Mouse (Mus musculus) mature B cell (primary cell): ENCODE results near the gene Ugt1a9.

Experiments
- in situ Hi-C: fragments of 300-500 bp; cut with MboI; formaldehyde crosslinking; loops from 2 replicates; pipeline ENCODE4 v1.14.3; 2019

Gene Ugt1a9

GRCm38 (mm10) chr1:88186325-88186935, 115.8 kb downstream of the Ugt1a9 start:
- in situ Hi-C loops: no loop called here

DNA sequence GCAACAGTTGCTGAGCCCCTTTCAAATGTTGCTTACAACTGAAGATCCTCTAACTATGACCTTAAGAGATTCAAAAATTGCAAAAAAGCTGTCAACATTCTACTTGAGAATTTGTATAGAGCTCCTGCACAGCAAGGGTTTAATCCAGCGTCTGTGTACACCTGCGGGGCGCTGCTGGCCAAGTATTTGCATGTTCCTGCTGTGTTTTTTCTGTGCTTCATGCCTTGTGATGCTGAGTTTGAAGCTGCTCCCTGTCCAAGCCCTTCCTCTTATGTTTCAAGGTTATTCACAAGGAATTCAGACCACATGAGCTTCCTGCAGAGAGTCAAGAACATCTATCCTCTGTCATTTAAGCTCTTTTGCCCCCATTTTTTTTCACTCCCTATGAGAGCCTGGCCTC, 121.5 kb downstream of the Ugt1a9 start:
- in situ Hi-C loops: no loop called here

- in situ Hi-C loops: no loop called here
Observed at GRCm38 (mm10) chr1:88195687-88196086, 125.1 kb downstream of the Ugt1a9 start.

DNA sequence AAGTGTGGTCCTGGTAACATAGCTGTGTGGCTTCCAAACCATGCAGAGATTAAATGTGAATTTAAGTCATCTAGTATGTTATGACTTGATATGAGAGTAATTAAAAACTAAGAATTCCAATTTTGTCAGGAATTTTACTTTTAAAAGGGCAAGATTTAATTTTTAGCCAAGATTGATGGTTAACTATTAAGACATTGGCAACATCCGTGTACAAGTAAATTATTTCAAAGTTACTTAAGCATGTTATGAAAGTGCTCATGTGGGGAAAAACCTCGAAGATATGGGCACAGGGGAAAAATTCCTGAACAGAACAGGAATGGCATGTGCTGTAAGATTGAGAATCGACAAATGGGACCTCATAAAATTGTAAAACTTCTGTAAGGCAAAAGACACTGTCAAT, 126.8 kb downstream of the Ugt1a9 start:
- in situ Hi-C loops: no loop called here

DNA sequence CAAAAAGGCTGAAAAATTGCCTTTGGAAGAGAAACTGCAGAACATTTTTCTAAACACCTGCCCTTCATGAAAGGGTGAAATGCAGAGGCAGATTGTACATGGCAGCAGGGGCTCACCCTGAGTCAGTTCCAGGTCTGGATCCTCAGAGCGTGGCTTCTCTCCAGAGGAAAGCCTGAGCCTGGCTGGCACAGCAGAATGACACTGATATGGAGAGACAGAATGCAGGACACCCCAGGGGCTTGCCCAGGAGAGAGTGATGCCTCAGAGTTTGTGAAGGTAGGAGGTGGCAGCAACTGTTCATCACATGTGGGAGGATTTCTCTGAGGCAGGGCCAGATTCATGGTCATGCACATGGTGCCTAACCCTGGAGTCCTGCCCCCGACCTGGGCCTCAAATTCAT, 129.4 kb downstream of the Ugt1a9 start:
- in situ Hi-C loops: no loop called here

DNA sequence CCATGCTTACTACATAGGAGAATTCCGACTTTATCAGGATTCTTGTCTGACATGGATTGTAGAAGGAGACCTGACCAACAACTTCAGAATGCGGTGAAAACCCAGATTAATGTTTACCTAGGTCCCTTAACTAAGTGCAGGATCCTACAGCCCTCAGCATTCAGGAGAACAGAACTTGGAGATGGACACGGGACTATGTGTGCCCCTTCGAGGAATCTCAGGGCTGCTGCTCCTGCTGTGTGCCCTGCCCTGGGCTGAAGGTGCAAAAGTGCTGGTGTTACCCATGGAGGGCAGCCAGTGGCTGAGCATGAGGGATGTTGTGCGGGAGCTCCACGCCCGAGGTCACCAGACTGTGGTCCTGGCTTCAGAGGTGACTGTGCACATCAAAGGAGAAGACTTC, 129.9 kb downstream of the Ugt1a9 start, which contains the start of gene Ugt1a2:
Gene Ugt1a2, plus strand, starts transcription at position 146 of the 400 bp plus-strand sequence.
- in situ Hi-C loops: no loop called here

- in situ Hi-C loops: no loop called here
Observed at GRCm38 (mm10) chr1:88205294-88205922, 134.8 kb downstream of the Ugt1a9 start, which contains the start of gene Dnajb3. Gene Dnajb3, minus strand, starts transcription at chr1:88205782.

GRCm38 (mm10) chr1:88206843-88207479, 136.4 kb downstream of the Ugt1a9 start:
- in situ Hi-C loops: no loop called here

DNA sequence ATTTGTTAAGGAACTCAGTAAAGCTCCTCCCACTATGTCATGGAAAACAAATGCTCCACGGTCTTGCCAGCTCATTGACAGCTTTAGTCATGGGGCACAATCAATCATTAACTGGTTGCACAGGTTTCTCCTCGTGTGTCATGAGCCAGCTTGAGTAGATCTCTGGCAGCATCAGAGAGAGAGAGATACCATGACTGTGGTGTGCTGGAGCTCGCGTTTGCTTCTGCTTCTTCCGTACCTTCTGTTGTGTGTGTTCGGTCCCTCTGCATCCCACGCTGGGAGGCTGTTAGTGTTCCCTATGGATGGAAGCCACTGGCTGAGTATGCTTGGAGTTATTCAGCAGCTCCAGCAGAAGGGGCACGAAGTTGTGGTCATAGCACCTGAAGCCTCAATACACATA, 141.2 kb downstream of the Ugt1a9 start, which contains the start of gene Ugt1a1:
Gene Ugt1a1, plus strand, starts transcription at position 148 of the 400 bp plus-strand sequence.
- in situ Hi-C loops: no loop called here

GRCm38 (mm10) chr1:88212341-88213045, 141.9 kb downstream of the Ugt1a9 start:
- in situ Hi-C loops: no loop called here

- in situ Hi-C loops: no loop called here
Observed at GRCm38 (mm10) chr1:88213061-88213460, 142.5 kb downstream of the Ugt1a9 start.

GRCm38 (mm10) chr1:88213766-88214461, 143.3 kb downstream of the Ugt1a9 start:
- in situ Hi-C loops: no loop called here

- in situ Hi-C loops: no loop called here
Observed at GRCm38 (mm10) chr1:88214462-88214952, 143.9 kb downstream of the Ugt1a9 start.

DNA sequence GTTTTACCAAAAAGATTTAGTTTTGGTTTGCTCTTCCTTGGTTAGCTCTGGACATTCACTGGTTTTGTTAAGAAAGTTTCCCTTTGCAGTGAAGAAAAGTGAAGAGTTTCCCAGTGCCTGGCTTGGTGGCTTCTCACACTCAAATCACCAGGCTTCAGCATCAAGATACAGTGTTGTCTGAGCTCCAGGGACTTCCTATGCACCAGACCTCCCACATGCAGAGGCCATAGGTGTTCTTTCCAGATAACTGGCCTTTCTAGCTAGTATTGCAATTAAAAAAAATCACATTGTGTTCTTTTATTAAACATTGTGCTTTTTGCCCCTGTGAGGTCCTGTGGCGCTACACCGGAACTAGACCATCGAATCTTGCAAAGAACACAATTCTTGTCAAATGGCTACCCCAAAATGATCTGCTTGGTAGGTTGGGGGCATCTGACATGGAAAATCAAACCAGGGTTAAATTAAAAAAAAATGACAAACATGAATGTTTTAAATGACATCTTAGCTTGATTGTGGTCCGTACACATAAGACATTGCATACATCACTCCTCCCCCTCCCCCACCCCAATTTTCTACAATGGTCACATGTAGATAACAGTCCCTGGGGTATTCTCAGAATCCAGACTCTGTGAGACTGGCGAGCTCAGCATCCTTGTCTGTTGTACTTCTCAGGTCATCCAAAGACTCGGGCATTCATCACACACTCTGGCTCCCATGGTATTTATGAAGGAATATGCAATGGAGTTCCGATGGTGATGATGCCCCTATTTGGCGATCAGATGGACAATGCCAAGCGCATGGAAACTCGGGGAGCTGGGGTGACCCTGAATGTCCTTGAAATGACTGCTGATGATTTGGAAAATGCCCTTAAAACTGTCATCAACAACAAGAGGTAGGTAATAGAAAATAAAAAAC, 145.1 kb downstream of the Ugt1a9 start:
- in situ Hi-C loops: no loop called here

DNA sequence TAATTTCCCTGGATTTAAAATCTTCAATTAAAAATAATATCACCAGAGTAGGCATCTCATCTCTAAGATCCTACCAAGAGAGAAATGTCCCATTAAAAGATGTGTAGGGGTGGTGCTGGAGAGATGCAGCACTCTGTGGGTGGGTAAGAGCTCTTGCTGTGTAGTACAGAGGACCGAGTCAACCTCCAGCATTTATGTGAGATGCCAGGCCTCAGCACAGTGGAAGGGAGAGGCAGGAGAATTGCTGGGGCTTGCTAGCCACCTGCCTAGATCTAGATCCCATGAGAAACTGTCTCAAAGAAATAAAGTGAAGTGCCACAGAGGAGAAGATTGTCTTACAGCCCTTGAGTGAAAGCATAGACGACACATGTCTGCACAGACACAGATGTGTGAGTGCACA, 146.0 kb downstream of the Ugt1a9 start:
- in situ Hi-C loops: no loop called here

- in situ Hi-C loops: no loop called here
Observed at GRCm38 (mm10) chr1:88217144-88217543, 146.5 kb downstream of the Ugt1a9 start.

DNA sequence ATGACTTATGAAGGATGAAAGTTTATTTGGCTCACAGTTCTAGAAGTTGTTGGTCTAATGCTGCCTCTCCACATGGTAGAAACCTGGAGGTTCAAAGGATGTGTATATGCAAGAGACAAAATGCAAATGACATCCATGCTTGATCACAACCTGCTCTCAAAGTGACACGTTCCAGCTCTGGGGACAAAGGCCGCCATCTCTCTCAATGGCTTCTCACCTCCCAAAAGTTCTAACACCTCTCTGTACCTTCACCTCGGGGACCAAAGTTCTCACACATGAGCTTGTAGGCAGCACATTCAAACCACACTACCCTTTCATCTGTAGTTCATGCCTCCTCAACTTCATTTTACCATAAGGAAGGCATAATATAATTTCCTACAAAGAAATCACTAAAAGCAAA, 147.0 kb downstream of the Ugt1a9 start:
- in situ Hi-C loops: no loop called here

- in situ Hi-C loops: no loop called here
Observed at GRCm38 (mm10) chr1:88218051-88218450, 147.5 kb downstream of the Ugt1a9 start.

DNA sequence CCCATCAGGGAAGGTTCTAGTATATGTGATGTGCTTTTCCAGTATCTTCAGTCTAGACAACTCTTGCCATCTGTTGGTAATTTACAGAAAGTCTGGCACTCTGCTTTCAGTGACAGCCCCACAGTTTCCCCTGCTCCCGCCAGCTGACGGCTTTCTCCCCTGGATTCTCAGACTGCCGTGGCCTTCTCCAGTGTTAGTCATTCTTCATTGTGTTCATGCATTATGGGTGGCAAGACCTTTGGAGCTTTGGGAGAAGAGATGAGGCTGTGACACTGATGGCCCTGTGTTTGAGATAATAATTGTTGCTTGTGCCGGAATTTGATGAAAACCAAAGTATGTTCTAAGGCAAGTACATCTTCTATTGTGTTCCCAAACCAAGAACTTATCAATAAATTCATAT, 148.0 kb downstream of the Ugt1a9 start:
- in situ Hi-C loops: no loop called here

GRCm38 (mm10) chr1:88219054-88219453, 148.5 kb downstream of the Ugt1a9 start:
- in situ Hi-C loops: no loop called here

DNA sequence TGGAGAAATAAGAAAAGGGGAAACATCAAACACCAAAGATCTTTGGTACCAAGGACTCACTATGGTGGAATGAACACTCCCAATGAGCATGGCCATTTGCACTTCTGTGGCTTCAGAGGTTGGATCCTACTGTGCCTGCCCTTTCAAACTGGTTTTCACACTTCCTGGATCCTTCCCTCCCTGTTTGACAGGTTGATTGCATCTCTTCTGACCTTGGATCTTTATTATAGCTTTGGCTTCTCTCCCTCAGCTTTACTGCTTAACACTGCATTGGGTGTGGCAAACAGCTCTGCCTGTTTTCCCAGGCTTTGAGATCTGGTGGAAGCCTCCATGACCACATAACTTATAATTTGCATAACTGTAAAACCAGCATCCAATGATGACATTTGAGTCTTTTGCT, 149.7 kb downstream of the Ugt1a9 start:
- in situ Hi-C loops: no loop called here
